Mouse (Mus musculus) CH12.LX (cell line): ENCODE measurements around the gene Gm17604. TPM values are rescaled to one million over a fixed set of nuclear protein-coding genes. Genes with fewer than 3 reads are reported as not detected.

ENCODE experiments used
- DNase-seq: peaks from one replicate; pipeline ENCODE4 v3.0.0-alpha.2; 2013; ENCODE audit errors: extremely low read depth
- H3K27ac ChIP-seq: 2 replicates; pipeline ENCODE4 v1.5.1; 2012; ENCODE audit warnings: low read depth, mild to moderate bottlenecking, control low read depth, moderate library complexity; ENCODE audit not compliant: insufficient read depth
- H3K27me3 ChIP-seq: replicated peaks from 2 replicates; pipeline ENCODE3; 2012; ENCODE audit warnings: inconsistent platforms
- H3K36me3 ChIP-seq, 2 experiments: replicated peaks in 1 of 2; 2 replicates each; pipeline versions ENCODE3 to v1.6.1; 2012; ENCODE audit warnings: inconsistent platforms in 1 of 2, low read length in 1 of 2, mild to moderate bottlenecking in 1 of 2, mixed read lengths in 1 of 2, moderate library complexity in 1 of 2; ENCODE audit not compliant: control insufficient read depth in 1 of 2, insufficient read depth in 1 of 2
- H3K4me1 ChIP-seq, 2 experiments: 2 replicates each; pipeline ENCODE4 v1.6.1; 2012; ENCODE audit warnings: inconsistent platforms in 1 of 2, moderate library complexity in 1 of 2; ENCODE audit not compliant: insufficient read depth in 2 of 2, control insufficient read depth in 1 of 2
- H3K4me2 ChIP-seq: 2 replicates; pipeline ENCODE4 v1.6.1; 2012; ENCODE audit warnings: low read depth, mild to moderate bottlenecking, control low read depth; ENCODE audit not compliant: poor library complexity, insufficient read depth, severe bottlenecking
- H3K4me3 ChIP-seq, 3 experiments: fragments of 150-350 bp in 1 of 3; sonication (generic) in 1 of 3; replicated peaks in 1 of 3; 2 replicates each; pipeline versions ENCODE3 to v1.5.1; 2011 to 2012; ENCODE audit warnings: low read depth in 2 of 3, low read length in 2 of 3, mild to moderate bottlenecking in 2 of 3, moderate library complexity in 2 of 3, control low read depth in 1 of 3, improper control_type of control experiment in 1 of 3, inconsistent platforms in 1 of 3, mixed read lengths in 1 of 3; ENCODE audit not compliant: poor library complexity in 1 of 3
- H3K79me2 ChIP-seq: replicated peaks from 2 replicates; pipeline ENCODE4 v1.6.1; 2012; ENCODE audit warnings: mild to moderate bottlenecking, moderate library complexity; ENCODE audit not compliant: control insufficient read depth, poor library complexity, insufficient read depth, severe bottlenecking; ENCODE audit errors: extremely low read depth
- H3K9ac ChIP-seq: 2 replicates; pipeline ENCODE4 v1.6.1; 2012; ENCODE audit warnings: low read depth, mild to moderate bottlenecking, control low read depth, moderate library complexity; ENCODE audit not compliant: insufficient read depth
- H3K9me3 ChIP-seq: replicated peaks from 2 replicates; pipeline ENCODE3; 2012; ENCODE audit warnings: low read length, inconsistent platforms, mixed read lengths
- BHLHE40 ChIP-seq: IDR thresholded peaks from 2 replicates; pipeline ENCODE4 v1.6.1; 2011; ENCODE audit warnings: mild to moderate bottlenecking, low read depth, low read length, improper control_type of control experiment
- CHD1 ChIP-seq: IDR thresholded peaks from 2 replicates; pipeline ENCODE4 v1.6.1; 2012; ENCODE audit warnings: low read depth, low read length, improper control_type of control experiment, inconsistent platforms
- CHD2 ChIP-seq: IDR thresholded peaks from 2 replicates; pipeline ENCODE4 v1.6.1; 2011; ENCODE audit warnings: low read length, improper control_type of control experiment
- CTCF ChIP-seq, 2 experiments: IDR thresholded peaks in 1 of 2; conservative IDR thresholded peaks in 1 of 2; 2 replicates each; pipeline ENCODE4 v1.5.1; 2011 to 2012; ENCODE audit warnings: low read depth in 2 of 2, low read length in 2 of 2, improper control_type of control experiment in 1 of 2, inconsistent platforms in 1 of 2, mild to moderate bottlenecking in 1 of 2, moderate library complexity in 1 of 2
- E2F4 ChIP-seq: IDR thresholded peaks from 2 replicates; pipeline ENCODE4 v1.6.1; 2011; ENCODE audit warnings: low read depth, low read length, improper control_type of control experiment; ENCODE audit not compliant: insufficient replicate concordance
- ELF1 ChIP-seq: IDR thresholded peaks from 2 replicates; pipeline ENCODE4 v1.6.1; 2014; ENCODE audit warnings: low read depth, mild to moderate bottlenecking, inconsistent platforms, low read length, improper control_type of control experiment
- EP300 ChIP-seq: IDR thresholded peaks from 2 replicates; pipeline ENCODE4 v1.6.1; 2011; ENCODE audit warnings: low read length, improper control_type of control experiment
- ETS1 ChIP-seq: conservative IDR thresholded peaks from 2 replicates; pipeline ENCODE4 v1.6.1; 2012; ENCODE audit warnings: low read depth, mild to moderate bottlenecking, inconsistent platforms, low read length, improper control_type of control experiment, moderate library complexity
- GABPA ChIP-seq: IDR thresholded peaks from 2 replicates; pipeline ENCODE4 v1.6.1; 2012; ENCODE audit warnings: low read depth, low read length, improper control_type of control experiment, inconsistent platforms; ENCODE audit not compliant: insufficient replicate concordance
- HCFC1 ChIP-seq: IDR thresholded peaks from 2 replicates; pipeline ENCODE4 v1.6.1; 2012; ENCODE audit warnings: low read depth, mild to moderate bottlenecking, inconsistent platforms, low read length, improper control_type of control experiment
- IRF4 ChIP-seq: IDR thresholded peaks from 2 replicates; pipeline ENCODE4 v1.6.1; 2014; ENCODE audit warnings: low read depth, mild to moderate bottlenecking, inconsistent platforms, low read length, improper control_type of control experiment
- JUN ChIP-seq: IDR thresholded peaks from 2 replicates; pipeline ENCODE4 v1.6.1; 2011; ENCODE audit warnings: low read depth, mild to moderate bottlenecking, low read length, improper control_type of control experiment, moderate library complexity; ENCODE audit not compliant: insufficient read depth
- JUND ChIP-seq: conservative IDR thresholded peaks from 2 replicates; pipeline ENCODE4 v1.6.1; 2011; ENCODE audit warnings: low read depth, low read length, improper control_type of control experiment
- KAT2A ChIP-seq: IDR thresholded peaks from 2 replicates; pipeline ENCODE4 v1.6.1; 2012; ENCODE audit warnings: low read length, improper control_type of control experiment, inconsistent platforms; ENCODE audit not compliant: insufficient replicate concordance
- MAFK ChIP-seq: IDR thresholded peaks from 2 replicates; pipeline ENCODE4 v1.6.1; 2011; ENCODE audit warnings: low read length, improper control_type of control experiment; ENCODE audit not compliant: insufficient replicate concordance
- MAX ChIP-seq: IDR thresholded peaks from 2 replicates; pipeline ENCODE4 v1.6.1; 2011; ENCODE audit warnings: low read length, improper control_type of control experiment
- MAZ ChIP-seq: IDR thresholded peaks from 2 replicates; pipeline ENCODE4 v1.6.1; 2012; ENCODE audit warnings: low read depth, mild to moderate bottlenecking, inconsistent platforms, low read length, improper control_type of control experiment, moderate library complexity
- MEF2A ChIP-seq: IDR thresholded peaks from 2 replicates; pipeline ENCODE4 v1.6.1; 2014; ENCODE audit warnings: low read depth, mild to moderate bottlenecking, inconsistent platforms, low read length, improper control_type of control experiment, borderline replicate concordance
- MXI1 ChIP-seq: IDR thresholded peaks from 2 replicates; pipeline ENCODE4 v1.6.1; 2011; ENCODE audit warnings: mild to moderate bottlenecking, low read depth, low read length, improper control_type of control experiment
- MYC ChIP-seq: IDR thresholded peaks from 2 replicates; pipeline ENCODE4 v1.6.1; 2011; ENCODE audit warnings: low read depth, mild to moderate bottlenecking, improper control_type of control experiment, low read length
- NELFE ChIP-seq: IDR thresholded peaks from 2 replicates; pipeline ENCODE4 v1.6.1; 2011; ENCODE audit warnings: low read depth, low read length, improper control_type of control experiment
- NRF1 ChIP-seq: IDR thresholded peaks from 2 replicates; pipeline ENCODE4 v1.6.1; 2014; ENCODE audit warnings: low read depth, mild to moderate bottlenecking, inconsistent platforms, low read length, improper control_type of control experiment, moderate library complexity
- PAX5 ChIP-seq: IDR thresholded peaks from 2 replicates; pipeline ENCODE4 v1.6.1; 2012; ENCODE audit warnings: low read length, inconsistent platforms, mixed read lengths
- POLR2A ChIP-seq: IDR thresholded peaks from 2 replicates; pipeline ENCODE4 v1.6.1; 2011; ENCODE audit warnings: low read depth, mild to moderate bottlenecking, improper control_type of control experiment, low read length
- POLR2AphosphoS2 ChIP-seq: IDR thresholded peaks from 2 replicates; pipeline ENCODE4 v1.6.1; 2011; ENCODE audit warnings: low read depth, low read length, improper control_type of control experiment
- RAD21 ChIP-seq: IDR thresholded peaks from 2 replicates; pipeline ENCODE4 v1.6.1; 2011; ENCODE audit warnings: low read depth, mild to moderate bottlenecking, low read length, improper control_type of control experiment, moderate library complexity
- RCOR1 ChIP-seq: conservative IDR thresholded peaks from 2 replicates; pipeline ENCODE4 v1.6.1; 2012; ENCODE audit warnings: low read depth, mild to moderate bottlenecking, inconsistent platforms, low read length, improper control_type of control experiment
- SIN3A ChIP-seq: IDR thresholded peaks from 2 replicates; pipeline ENCODE4 v1.6.1; 2012; ENCODE audit warnings: low read length, improper control_type of control experiment, inconsistent platforms
- SMC3 ChIP-seq: IDR thresholded peaks from 2 replicates; pipeline ENCODE4 v1.6.1; 2011; ENCODE audit warnings: low read depth, low read length, improper control_type of control experiment
- TBP ChIP-seq: conservative IDR thresholded peaks from 2 replicates; pipeline ENCODE4 v1.6.1; 2011; ENCODE audit warnings: low read depth, low read length, improper control_type of control experiment
- TCF12 ChIP-seq: IDR thresholded peaks from 2 replicates; pipeline ENCODE4 v1.6.1; 2014; ENCODE audit warnings: low read depth, mild to moderate bottlenecking, inconsistent platforms, low read length, improper control_type of control experiment
- UBTF ChIP-seq: IDR thresholded peaks from 2 replicates; pipeline ENCODE4 v1.6.1; 2012; ENCODE audit warnings: low read depth, mild to moderate bottlenecking, inconsistent platforms, low read length, improper control_type of control experiment, moderate library complexity
- USF1 ChIP-seq: IDR thresholded peaks from 2 replicates; pipeline ENCODE4 v1.6.1; 2014; ENCODE audit warnings: low read depth, mild to moderate bottlenecking, inconsistent platforms, low read length, improper control_type of control experiment
- USF2 ChIP-seq: conservative IDR thresholded peaks from 2 replicates; pipeline ENCODE4 v1.6.1; 2011; ENCODE audit warnings: low read depth, low read length, improper control_type of control experiment
- ZC3H11A ChIP-seq: IDR thresholded peaks from 2 replicates; pipeline ENCODE4 v1.6.1; 2012; ENCODE audit warnings: low read depth, mild to moderate bottlenecking, inconsistent platforms, low read length, improper control_type of control experiment
- ZKSCAN1 ChIP-seq: IDR thresholded peaks from 2 replicates; pipeline ENCODE4 v1.6.1; 2012; ENCODE audit warnings: low read depth, inconsistent platforms, low read length, improper control_type of control experiment, borderline replicate concordance
- ZMIZ1 ChIP-seq: IDR thresholded peaks from 2 replicates; pipeline ENCODE4 v1.6.1; 2012; ENCODE audit warnings: low read depth, mild to moderate bottlenecking, inconsistent platforms, low read length, improper control_type of control experiment
- ZNF384 ChIP-seq: IDR thresholded peaks from 2 replicates; pipeline ENCODE4 v1.6.1; 2012; ENCODE audit warnings: low read depth, low read length, improper control_type of control experiment, inconsistent platforms
- dilution Hi-C: fragments of 300-500 bp; cut with MboI; formaldehyde crosslinking; loops from 2 replicates; pipeline ENCODE4 v1.14.3; 2020; ENCODE audit warnings: low sequenced_read_pairs; ENCODE audit not compliant: extremely low pct_unique_long_range_greater_than_20kb, extremely low pct_ligation_motif_present
- in situ Hi-C: fragments of 300-500 bp; cut with MboI; formaldehyde crosslinking; loops from 3 replicates; pipeline ENCODE4 v1.14.3; 2019; ENCODE audit warnings: low sequenced_read_pairs, low pct_ligation_motif_present, low pct_unique_long_range_greater_than_20kb, mixed read lengths
- polyA plus RNA-seq: library from polyadenylated mRNA; unstranded; fragments of >175 nt; gene quantifications from 2 replicates; pipeline ENCODE4 v1.2.1, GENCODE M21; 2012; ENCODE audit warnings: low read depth; ENCODE audit not compliant: insufficient read length
- total RNA-seq, 2 experiments: library from RNA; depleted of rRNA; stranded (reverse); fragments of 300-350 nt in 1 of 2; fragments of >200 nt in 1 of 2; gene quantifications; 2 replicates each; pipeline ENCODE4 v1.2.3; 2012 to 2014

Gm17604 gene
- total and polyA plus RNA-seq, 3 experiments: not detected

- Histone ChIP-seq H3K27ac (peak within 1 kb of the TSS; percentile 58; the same call in 1 of the 2 replicates), H3K9ac (peak within 1 kb of the TSS; percentile 63; the same call in 1 of the 2 replicates), H3K27me3 (no peaks in the 10 kb centered on the region), H3K4me1 (no peaks in the 10 kb centered on the region; a peak in 1 of 4 replicates), H3K4me2 (peak within 1 kb of the TSS; percentile 50), H3K36me3 (peaks cover 0 to 6% of the 10 kb centered on the region in 2 experiments), H3K4me3 (peak within 1 kb of the TSS; percentile 65 to 97 (median 72)), H3K79me2 (no peaks in the 10 kb centered on the region), H3K9me3 (no peaks in the 10 kb centered on the region)
- in situ Hi-C loops (no loop called here), dilution Hi-C loops (no loop called here)
- DNase-seq: peak; percentile 92
- peak; percentile 89 for TF ChIP-seq MXI1
- no peak for TF ChIP-seq EP300
- TF ChIP-seq SMC3: no peak
- TF ChIP-seq MAX: no peak
- peak; percentile 44; the same call in 1 of the 2 replicates for TF ChIP-seq ZMIZ1
- no peak for TF ChIP-seq ETS1
- 0 out of 2 replicates have a peak, but pooled peaks have one; percentile 11 for TF ChIP-seq NRF1
- TF ChIP-seq E2F4: peak; percentile 38; the same call in 1 of the 2 replicates
- no peak for TF ChIP-seq RCOR1
- TF ChIP-seq CHD1: no peak
- TF ChIP-seq GABPA: no peak
- TF ChIP-seq USF2: no peak
- no peak for TF ChIP-seq ZNF384
- TF ChIP-seq ELF1: peak; percentile 76
- TF ChIP-seq USF1: peak; percentile 39
- peak; percentile 50 for TF ChIP-seq SIN3A
- TF ChIP-seq UBTF: no peak
- TF ChIP-seq BHLHE40: peak; percentile 82
- peak; percentile 38; the same call in 1 of the 2 replicates for TF ChIP-seq NELFE
- TF ChIP-seq PAX5: no peak
- no peak; the same call in 1 of the 2 replicates for TF ChIP-seq IRF4
- no peak for TF ChIP-seq CTCF (conservative IDR thresholded peaks at IDR 0.05 in 1 of 2, IDR thresholded peaks at IDR 0.05 in 1 of 2; ENCODE audit: low read depth in 2 of 2, low read length in 2 of 2)
- no peak for TF ChIP-seq JUND
- no peak for TF ChIP-seq ZKSCAN1
- 0 out of 2 replicates have a peak, but pooled peaks have one; percentile 10 for TF ChIP-seq TCF12
- 0 out of 2 replicates have a peak, but pooled peaks have one; percentile 45 for TF ChIP-seq TBP
- TF ChIP-seq CHD2: peak; percentile 54; the same call in 1 of the 2 replicates
- TF ChIP-seq RAD21: no peak
- peak; percentile 70 for TF ChIP-seq POLR2A
- no peak for TF ChIP-seq KAT2A
- TF ChIP-seq JUN: no peak
- no peak for TF ChIP-seq MYC
- TF ChIP-seq POLR2AphosphoS2: no peak
- no peak for TF ChIP-seq MAZ
- peak; percentile 51 for TF ChIP-seq HCFC1
- no peak for TF ChIP-seq MEF2A
- TF ChIP-seq ZC3H11A: no peak
- TF ChIP-seq MAFK: no peak
Measured at GRCm38 (mm10) chrX:164980193-164980775, 24.3 kb downstream of the Gm17604 start, which contains the start of the genes Mospd2 and Fancb. Gene Mospd2, minus strand, starts transcription at chrX:164980375. Gene Fancb, plus strand, starts transcription at chrX:164980592.
